Mouse (Mus musculus): ENCODE measurements around the gene Zfp593. TPM values are rescaled to one million over a fixed set of nuclear protein-coding genes. Genes with fewer than 3 reads are reported as not detected.

Zfp593 gene
- polyA plus RNA-seq, 1 experiment from 2014 or later, result 9.1 TPM

DNA sequence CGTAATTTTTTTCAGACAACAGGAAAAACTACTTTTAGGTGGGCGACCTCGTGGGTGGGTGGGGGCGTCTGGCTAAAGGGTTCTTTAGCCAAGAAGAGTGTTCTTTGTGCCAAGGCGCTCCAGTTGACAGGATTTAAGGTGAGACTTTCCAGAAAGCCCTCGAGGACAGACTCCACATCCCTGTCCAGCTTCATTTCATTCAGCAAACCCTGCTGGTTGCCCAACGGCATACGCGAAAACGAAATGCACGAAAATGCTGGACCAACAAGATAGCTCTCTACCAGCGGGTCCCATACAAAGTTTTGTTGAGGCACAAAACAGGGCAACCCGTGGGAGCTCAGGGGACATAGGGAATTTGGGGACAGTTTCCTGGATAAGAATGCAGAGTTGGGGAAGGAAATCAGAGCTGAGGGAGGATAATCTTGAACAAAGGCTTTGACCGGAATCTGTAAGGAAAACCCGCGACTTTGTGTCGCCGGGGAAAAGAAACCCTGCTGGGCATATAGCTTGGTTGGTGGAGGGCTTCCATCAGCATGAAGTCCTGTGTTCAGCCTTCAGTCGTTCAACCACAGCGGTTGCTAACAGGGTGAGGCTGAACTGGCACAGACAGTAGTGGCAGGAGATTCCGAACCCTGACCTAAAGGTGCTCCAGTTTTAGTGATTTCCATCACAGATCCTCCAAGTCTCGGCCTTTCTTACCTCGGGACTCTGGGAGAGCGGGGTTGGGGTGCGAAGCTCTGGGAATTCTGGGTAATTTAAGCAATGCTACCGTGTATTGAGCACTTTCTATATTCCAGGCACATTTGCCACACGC is 4.9 kb upstream of the Zfp593 start:
- no peak for ATAC-seq (ENCODE audit: insufficient number of reproducible peaks, insufficient read depth, low FRiP score, low read depth)
- Histone ChIP-seq H3K4me2 (ENCODE audit: low read length) (peak overlapping the region; percentile 88), H3K9ac (ENCODE audit: low read length) (0 out of 2 replicates have a peak overlapping the region, but pooled peaks have one; percentile 13), H3K4me3 (ENCODE audit: control insufficient read depth in 1 of 2, insufficient read depth in 1 of 2, low read depth in 1 of 2, low read length in 2 of 2) (peak overlapping the region; percentile 46 to 48; a peak in 3 of 4 replicates), H3K27ac (replicated peaks in 1 of 2; ENCODE audit: control insufficient read depth in 1 of 2, insufficient read depth in 1 of 2, low read depth in 2 of 2, low read length in 2 of 2) (no peak overlapping the region), H3K4me1 (ENCODE audit: control insufficient read depth in 2 of 2, insufficient read depth in 2 of 2, low read length in 2 of 2) (peaks cover 37 to 41% of the 10 kb centered on the region in 2 experiments), H3K36me3 (ENCODE audit: control insufficient read depth, insufficient read depth, low read length) (no peaks in the 10 kb centered on the region), H3K27me3 (ENCODE audit: control insufficient read depth, insufficient read depth, low read length) (peaks cover 42% of the 10 kb centered on the region), H3K9me3 (ENCODE audit: control insufficient read depth, low read length) (no peaks in the 10 kb centered on the region)
- WGBS, result 16% methylated on average over 27 of the region's 27 CpGs

DNA sequence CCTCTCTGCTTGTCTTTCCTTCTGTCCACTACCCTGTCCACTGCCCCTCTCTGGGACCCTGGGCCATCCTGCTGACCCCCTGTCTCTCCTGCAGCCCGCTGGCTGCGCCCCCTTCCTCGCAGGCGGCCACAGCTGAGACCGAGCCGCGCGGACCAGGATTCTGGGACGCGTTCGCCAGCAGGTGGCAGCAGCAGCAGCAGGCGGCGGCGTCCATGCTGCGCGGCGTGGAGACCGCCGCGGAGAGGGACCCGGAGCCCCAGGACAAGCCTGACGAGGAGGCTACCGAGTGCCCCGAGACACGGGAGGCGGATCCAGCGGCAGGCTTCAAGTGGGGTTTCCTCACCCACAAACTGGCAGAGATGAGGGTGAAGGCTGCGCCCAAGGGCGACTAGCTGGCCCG is 4.3 kb upstream of the Zfp593 start:
- Histone ChIP-seq H3K9ac (ENCODE audit: low read length) (no peak overlapping the region), H3K4me3 (ENCODE audit: control insufficient read depth in 1 of 2, insufficient read depth in 1 of 2, low read depth in 1 of 2, low read length in 2 of 2) (peak overlapping the region; percentile 46 to 48), H3K27ac (replicated peaks in 1 of 2; ENCODE audit: control insufficient read depth in 1 of 2, insufficient read depth in 1 of 2, low read depth in 2 of 2, low read length in 2 of 2) (no peak overlapping the region), H3K4me1 (ENCODE audit: control insufficient read depth in 2 of 2, insufficient read depth in 2 of 2, low read length in 2 of 2) (peaks cover 40 to 45% of the 10 kb centered on the region in 2 experiments), H3K9me3 (ENCODE audit: control insufficient read depth, low read length) (no peaks in the 10 kb centered on the region), H3K27me3 (ENCODE audit: control insufficient read depth, insufficient read depth, low read length) (peaks cover 42% of the 10 kb centered on the region), H3K36me3 (ENCODE audit: control insufficient read depth, insufficient read depth, low read length) (no peaks in the 10 kb centered on the region), H3K4me2 (ENCODE audit: low read length) (peak overlapping the region; percentile 88)
- ATAC-seq (ENCODE audit: insufficient number of reproducible peaks, insufficient read depth, low FRiP score, low read depth), result no peak
- 2% methylated on average over 30 of the region's 30 CpGs for WGBS

DNA sequence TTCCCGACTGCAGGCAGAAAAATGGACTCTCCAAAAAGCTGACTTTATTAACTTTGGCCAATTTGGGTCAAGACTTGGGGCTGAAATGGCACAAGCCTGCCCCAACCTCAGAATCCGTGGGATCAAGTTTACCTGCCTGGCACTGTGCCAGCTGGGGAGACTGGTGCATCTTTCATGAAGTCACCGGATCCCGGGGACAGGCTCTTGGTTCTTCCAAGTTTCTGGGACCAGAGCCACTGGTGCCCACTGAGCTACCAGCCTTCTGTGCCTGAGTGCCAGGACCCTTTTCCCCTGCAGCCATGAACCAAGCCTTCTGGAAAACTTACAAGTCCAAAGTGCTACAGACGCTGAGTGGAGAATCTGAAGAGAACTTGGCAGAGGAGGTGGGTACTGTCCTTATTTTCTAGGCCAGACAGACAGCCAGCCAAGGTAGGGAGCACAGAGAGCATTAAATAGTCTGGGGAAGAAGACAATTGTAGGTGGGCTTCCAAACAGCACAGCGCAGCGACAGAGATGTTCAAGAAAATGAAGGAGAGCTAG is 1.4 kb upstream of the Zfp593 start, which contains the start of gene Gm30191:
TSS of gene Gm30191 (plus strand) at position 217 of the 540 bp plus-strand sequence.
- peak within 1 kb of the TSS; percentile 96 for H3K4me2 ChIP-seq (ENCODE audit: low read length)
- 81% methylated on average over 7 of the region's 7 CpGs for WGBS
- no peak for ATAC-seq (ENCODE audit: insufficient number of reproducible peaks, insufficient read depth, low FRiP score, low read depth)
- H3K27ac ChIP-seq (replicated peaks in 1 of 2; ENCODE audit: control insufficient read depth in 1 of 2, insufficient read depth in 1 of 2, low read depth in 2 of 2, low read length in 2 of 2), result no peak within 1 kb of the TSS
- H3K27me3 ChIP-seq (ENCODE audit: control insufficient read depth, insufficient read depth, low read length), result peaks cover 29% of the 10 kb centered on the region
- H3K9ac ChIP-seq (ENCODE audit: low read length), result no peak within 1 kb of the TSS
- H3K4me1 ChIP-seq (ENCODE audit: control insufficient read depth in 2 of 2, insufficient read depth in 2 of 2, low read length in 2 of 2), result peaks cover 25 to 27% of the 10 kb centered on the region in 2 experiments
- H3K36me3 ChIP-seq (ENCODE audit: control insufficient read depth, insufficient read depth, low read length), result no peaks in the 10 kb centered on the region
- peak within 1 kb of the TSS in 1 of 2 experiments; percentile 89; a peak in 2 of 4 replicates for H3K4me3 ChIP-seq (ENCODE audit: control insufficient read depth in 1 of 2, insufficient read depth in 1 of 2, low read depth in 1 of 2, low read length in 2 of 2)
- no peaks in the 10 kb centered on the region for H3K9me3 ChIP-seq (ENCODE audit: control insufficient read depth, low read length)

DNA sequence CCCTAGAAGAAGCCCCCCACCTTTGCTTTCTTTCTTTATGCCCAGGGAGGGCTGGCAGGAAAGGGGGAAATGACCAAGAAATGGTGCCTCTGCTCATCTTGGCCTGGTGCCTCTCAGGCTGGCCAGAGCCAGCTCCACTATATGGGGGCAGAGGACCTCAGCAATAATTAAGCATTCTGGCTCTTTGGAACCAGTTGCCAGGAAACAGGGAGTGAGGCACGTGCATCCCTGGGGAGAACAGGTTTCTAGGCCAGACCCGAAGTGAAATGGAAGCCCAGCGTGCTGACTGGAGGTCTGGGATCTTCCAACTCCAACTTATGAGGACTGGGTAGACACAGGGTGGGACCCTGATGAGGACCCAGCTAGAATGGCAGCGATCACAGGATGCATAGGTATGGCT is 864 bp upstream of the Zfp593 start:
- no peak overlapping the region for H3K4me2 ChIP-seq (ENCODE audit: low read length)
- no peaks in the 10 kb centered on the region for H3K36me3 ChIP-seq (ENCODE audit: control insufficient read depth, insufficient read depth, low read length)
- no peak overlapping the region for H3K27ac ChIP-seq (replicated peaks in 1 of 2; ENCODE audit: control insufficient read depth in 1 of 2, insufficient read depth in 1 of 2, low read depth in 2 of 2, low read length in 2 of 2)
- 55% methylated on average over 4 of the region's 4 CpGs for WGBS
- no peaks in the 10 kb centered on the region for H3K9me3 ChIP-seq (ENCODE audit: control insufficient read depth, low read length)
- ATAC-seq (ENCODE audit: insufficient number of reproducible peaks, insufficient read depth, low FRiP score, low read depth), result no peak
- peaks cover 29% of the 10 kb centered on the region for H3K27me3 ChIP-seq (ENCODE audit: control insufficient read depth, insufficient read depth, low read length)
- no peak overlapping the region for H3K9ac ChIP-seq (ENCODE audit: low read length)
- H3K4me3 ChIP-seq (ENCODE audit: control insufficient read depth in 1 of 2, insufficient read depth in 1 of 2, low read depth in 1 of 2, low read length in 2 of 2), result no peak overlapping the region
- peaks cover 21 to 22% of the 10 kb centered on the region in 2 experiments for H3K4me1 ChIP-seq (ENCODE audit: control insufficient read depth in 2 of 2, insufficient read depth in 2 of 2, low read length in 2 of 2)

DNA sequence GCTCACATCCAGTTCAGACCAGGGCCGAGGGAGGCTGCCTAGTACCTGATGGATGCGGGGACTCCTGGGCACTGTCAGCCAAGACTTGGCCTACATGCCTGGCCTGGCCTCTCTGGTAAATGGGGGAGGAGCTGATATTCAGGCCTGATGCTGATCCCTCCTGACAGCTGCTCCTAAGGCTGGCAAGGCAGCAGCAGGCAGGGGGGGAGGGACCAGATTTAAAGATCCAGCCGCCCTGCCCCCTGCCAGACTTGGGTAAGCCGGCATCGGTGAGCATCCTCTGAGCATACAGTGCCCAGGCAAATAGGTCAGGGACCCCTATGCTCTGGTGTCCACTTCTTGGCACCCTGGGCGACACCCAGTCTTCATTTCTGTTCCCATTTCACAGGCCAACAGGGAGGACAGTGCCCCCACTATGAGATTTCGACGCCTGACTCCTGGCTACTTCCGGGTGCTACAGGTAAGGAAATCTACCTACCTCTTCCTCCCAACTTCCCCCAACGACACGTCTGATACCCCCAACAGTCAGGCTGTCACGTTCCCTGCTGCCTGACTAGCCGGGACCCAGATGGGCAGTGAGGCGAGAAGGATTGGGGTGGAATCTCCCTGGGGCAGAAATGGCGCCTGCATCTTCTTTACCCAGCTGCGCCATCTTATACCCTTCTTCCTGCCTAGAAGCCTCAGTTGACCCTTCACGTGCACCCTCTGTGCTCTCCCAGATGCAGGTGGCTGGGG is 1.7 kb downstream of the Zfp593 start, which contains the start of gene E130218I03Rik:
TSS of gene E130218I03Rik (plus strand) at position 147 of the 735 bp plus-strand sequence.
- H3K4me2 ChIP-seq (ENCODE audit: low read length), result peak within 1 kb of the TSS; percentile 96
- H3K9ac ChIP-seq (ENCODE audit: low read length), result peak within 1 kb of the TSS; percentile 91; the same call in 1 of the 2 replicates
- H3K36me3 ChIP-seq (ENCODE audit: control insufficient read depth, insufficient read depth, low read length), result no peaks in the 10 kb centered on the region
- H3K4me3 ChIP-seq (ENCODE audit: control insufficient read depth in 1 of 2, insufficient read depth in 1 of 2, low read depth in 1 of 2, low read length in 2 of 2), result peak within 1 kb of the TSS in 1 of 2 experiments; percentile 75; a peak in 1 of 4 replicates
- H3K27ac ChIP-seq (replicated peaks in 1 of 2; ENCODE audit: control insufficient read depth in 1 of 2, insufficient read depth in 1 of 2, low read depth in 2 of 2, low read length in 2 of 2), result no peak within 1 kb of the TSS
- H3K27me3 ChIP-seq (ENCODE audit: control insufficient read depth, insufficient read depth, low read length), result peaks cover 22% of the 10 kb centered on the region
- no peaks in the 10 kb centered on the region for H3K9me3 ChIP-seq (ENCODE audit: control insufficient read depth, low read length)
- H3K4me1 ChIP-seq (ENCODE audit: control insufficient read depth in 2 of 2, insufficient read depth in 2 of 2, low read length in 2 of 2), result peaks cover 9 to 12% of the 10 kb centered on the region in 2 experiments
- 92% methylated on average over 17 of the region's 17 CpGs for WGBS
- ATAC-seq (ENCODE audit: insufficient number of reproducible peaks, insufficient read depth, low FRiP score, low read depth), result no peak

DNA sequence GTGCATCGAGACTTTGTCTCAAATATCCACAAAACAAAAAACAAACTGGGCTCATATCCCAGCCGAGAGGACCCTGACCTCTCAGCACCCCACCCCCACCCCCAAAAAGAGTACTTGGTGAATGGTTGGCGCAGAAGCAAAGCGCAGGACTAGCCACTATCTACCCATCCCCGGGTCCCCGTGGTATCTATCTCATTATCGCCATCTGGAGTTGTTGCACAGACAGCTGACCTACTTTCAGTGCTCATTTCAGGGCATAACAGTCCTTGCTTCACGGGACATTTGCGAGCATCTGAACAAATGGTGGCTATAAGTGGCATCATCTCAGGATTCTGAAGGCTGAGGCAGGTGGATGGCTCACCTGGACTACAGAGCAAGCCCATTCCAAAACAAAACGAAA is 6.7 kb downstream of the Zfp593 start:
- WGBS, result 17% methylated on average over 10 of the region's 10 CpGs
- no peaks in the 10 kb centered on the region; the same call in none of the 2 replicates for H3K27me3 ChIP-seq (ENCODE audit: control insufficient read depth, insufficient read depth, low read length)

DNA sequence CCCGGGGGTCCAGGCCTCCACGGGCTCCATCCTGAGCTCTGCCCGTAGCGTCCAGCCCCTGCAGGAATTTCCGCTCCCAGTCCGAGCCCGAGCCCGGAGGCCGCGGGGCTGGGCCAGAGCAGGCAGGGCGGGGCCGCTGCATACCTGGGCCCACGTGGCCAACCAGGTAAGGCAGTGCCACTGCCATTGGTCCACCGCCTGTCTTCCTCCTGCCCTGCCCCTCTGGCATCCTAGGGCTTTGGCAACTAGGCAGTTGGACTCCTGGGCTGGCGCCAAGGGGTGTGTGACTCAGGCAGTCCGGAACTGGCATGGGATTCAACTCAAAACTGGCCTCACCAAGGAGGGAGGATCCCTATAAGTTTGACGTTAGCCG is 7.1 kb downstream of the Zfp593 start, which contains the start of gene Cnksr1:
TSS of gene Cnksr1 (minus strand) at position 121 of the 373 bp plus-strand sequence.
- Histone ChIP-seq H3K4me3 (ENCODE audit: control insufficient read depth in 1 of 2, insufficient read depth in 1 of 2, low read depth in 1 of 2, low read length in 2 of 2) (peak within 1 kb of the TSS; percentile 46 to 47), H3K4me1 (ENCODE audit: control insufficient read depth in 2 of 2, insufficient read depth in 2 of 2, low read length in 2 of 2) (peaks cover 11 to 12% of the 10 kb centered on the region in 2 experiments; a peak in 3 of 4 replicates), H3K27me3 (ENCODE audit: control insufficient read depth, insufficient read depth, low read length) (no peaks in the 10 kb centered on the region; the same call in none of the 2 replicates), H3K9me3 (ENCODE audit: control insufficient read depth, low read length) (no peaks in the 10 kb centered on the region), H3K36me3 (ENCODE audit: control insufficient read depth, insufficient read depth, low read length) (no peaks in the 10 kb centered on the region), H3K9ac (ENCODE audit: low read length) (peak within 1 kb of the TSS; percentile 48), H3K27ac (replicated peaks in 1 of 2; ENCODE audit: control insufficient read depth in 1 of 2, insufficient read depth in 1 of 2, low read depth in 2 of 2, low read length in 2 of 2) (no peak within 1 kb of the TSS), H3K4me2 (ENCODE audit: low read length) (peak within 1 kb of the TSS; percentile 78)
- ATAC-seq (ENCODE audit: insufficient number of reproducible peaks, insufficient read depth, low FRiP score, low read depth), result 0 out of 2 replicates have a peak, but pooled peaks have one; percentile 31
- under 1% methylated on average over 18 of the region's 18 CpGs for WGBS

More for the DNA sequence above, 6.7 kb downstream of the Zfp593 start:
- Histone ChIP-seq H3K4me2 (ENCODE audit: low read length) (peak overlapping the region; percentile 78), H3K36me3 (ENCODE audit: control insufficient read depth, insufficient read depth, low read length) (no peaks in the 10 kb centered on the region), H3K4me3 (ENCODE audit: control insufficient read depth in 1 of 2, insufficient read depth in 1 of 2, low read depth in 1 of 2, low read length in 2 of 2) (peak overlapping the region; percentile 46 to 47; a peak in 3 of 4 replicates), H3K9me3 (ENCODE audit: control insufficient read depth, low read length) (no peaks in the 10 kb centered on the region), H3K27ac (replicated peaks in 1 of 2; ENCODE audit: control insufficient read depth in 1 of 2, insufficient read depth in 1 of 2, low read depth in 2 of 2, low read length in 2 of 2) (no peak overlapping the region), H3K4me1 (ENCODE audit: control insufficient read depth in 2 of 2, insufficient read depth in 2 of 2, low read length in 2 of 2) (peaks cover 11 to 12% of the 10 kb centered on the region in 2 experiments; a peak in 3 of 4 replicates), H3K9ac (ENCODE audit: low read length) (peak overlapping the region; percentile 48; the same call in 1 of the 2 replicates)
- no peak for ATAC-seq (ENCODE audit: insufficient number of reproducible peaks, insufficient read depth, low FRiP score, low read depth)
